Mouse (Mus musculus): ENCODE data around the gene Speer4b. TPM values are rescaled to one million over a fixed set of nuclear protein-coding genes. Genes with fewer than 3 reads are reported as not detected.
"Not testable (repeated sequence)": the region's sequence is repeated elsewhere in the genome, so short reads cannot be mapped to it uniquely, and the experiment has no call there.

Gene Speer4b
- polyA plus RNA-seq (2016; fragmentation: Nextera tagmentation; extraction: Ambion mirVana), result 0.29 TPM in 1 of 2 replicates, not detected in the other

DNA sequence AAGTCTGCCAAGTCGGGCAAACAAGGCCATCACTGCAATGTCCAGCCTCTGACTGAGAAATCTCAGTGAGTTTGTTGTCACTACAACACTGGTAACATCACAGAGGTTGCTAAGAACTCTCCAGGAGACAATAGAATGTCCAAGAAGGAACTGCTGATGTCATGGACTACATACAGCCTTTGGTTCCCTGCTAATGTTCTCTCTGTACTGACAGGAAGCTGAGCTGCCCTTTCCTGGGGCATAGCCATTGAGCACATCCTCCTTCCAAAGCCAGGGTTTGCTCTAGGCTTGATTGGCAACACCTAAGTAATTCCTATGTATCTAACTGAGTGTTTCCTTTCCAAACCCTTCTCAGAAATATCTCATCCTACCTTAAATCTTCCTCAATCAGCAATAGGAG, at the start of gene Speer4b:
Speer4b (minus strand) TSS at position 101 of the 400 bp plus-strand sequence.
- DNase-seq (ENCODE audit: low spot score); H3K27ac ChIP-seq (replicated peaks); H3K36me3 ChIP-seq (replicated peaks); H3K9me3 ChIP-seq; H3K4me1 ChIP-seq; H3K27me3 ChIP-seq (replicated peaks; ENCODE audit: low read depth, poor library complexity, severe bottlenecking); H3K4me3 ChIP-seq: not testable (repeated sequence)
- WGBS, result 56% methylated on average over 1 of the region's 1 CpGs

- no peaks in the 10 kb centered on the region for H3K4me1 ChIP-seq
- 87% methylated on average over 4 of the region's 4 CpGs for WGBS
- H3K27ac ChIP-seq (replicated peaks), result no peak overlapping the region
- H3K9me3 ChIP-seq, result no peaks in the 10 kb centered on the region
- DNase-seq (ENCODE audit: low spot score), result no peak
- H3K36me3 ChIP-seq (replicated peaks), result no peaks in the 10 kb centered on the region
- no peaks in the 10 kb centered on the region for H3K27me3 ChIP-seq (replicated peaks; ENCODE audit: low read depth, poor library complexity, severe bottlenecking)
- H3K4me3 ChIP-seq, result no peak overlapping the region
Observed at GRCm38 (mm10) chr5:27549291-27549690, 48.1 kb upstream of the Speer4b start.

DNA sequence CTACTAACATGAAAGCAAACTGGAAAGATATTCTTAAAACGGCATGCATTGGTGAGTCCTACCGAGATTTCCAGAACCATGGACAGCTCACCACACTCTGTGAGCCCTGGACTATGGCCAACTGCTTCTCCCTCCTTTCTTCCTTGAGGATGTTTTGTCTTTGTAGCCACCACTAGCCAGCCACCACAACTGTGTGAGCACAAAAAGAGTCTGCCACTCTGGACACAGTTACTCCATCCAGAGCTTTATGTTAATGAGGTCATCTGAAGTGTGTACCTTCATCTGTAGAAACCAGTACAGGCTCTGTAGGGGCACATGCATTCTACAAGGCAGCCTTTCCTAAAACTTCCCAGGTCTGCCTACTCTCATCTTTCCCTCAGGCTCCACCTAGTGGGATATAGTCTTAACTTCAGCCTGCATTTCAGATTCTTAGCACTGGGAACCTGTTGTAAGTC, 43.6 kb upstream of the Speer4b start:
- H3K4me1 ChIP-seq, result no peaks in the 10 kb centered on the region
- H3K27me3 ChIP-seq (replicated peaks; ENCODE audit: low read depth, poor library complexity, severe bottlenecking), result no peaks in the 10 kb centered on the region
- no peaks in the 10 kb centered on the region for H3K36me3 ChIP-seq (replicated peaks)
- WGBS, result 11% methylated on average over 2 of the region's 2 CpGs
- peak; percentile 49 for DNase-seq (ENCODE audit: low spot score)
- no peak overlapping the region for H3K27ac ChIP-seq (replicated peaks)
- H3K4me3 ChIP-seq, result no peak overlapping the region
- H3K9me3 ChIP-seq, result no peaks in the 10 kb centered on the region

- H3K27me3 ChIP-seq (replicated peaks; ENCODE audit: low read depth, poor library complexity, severe bottlenecking), result no peaks in the 10 kb centered on the region
- 77% methylated on average over 1 of the region's 1 CpGs for WGBS
- no peaks in the 10 kb centered on the region for H3K36me3 ChIP-seq (replicated peaks)
- DNase-seq (ENCODE audit: low spot score), result no peak
- no peak overlapping the region for H3K4me3 ChIP-seq
- no peak overlapping the region for H3K27ac ChIP-seq (replicated peaks)
- no peaks in the 10 kb centered on the region for H3K4me1 ChIP-seq
- 0 out of 2 replicates have a peak, but pooled peaks cover 4% of the 10 kb centered on the region for H3K9me3 ChIP-seq
Observed at GRCm38 (mm10) chr5:27526906-27527305, 25.7 kb upstream of the Speer4b start.

DNA sequence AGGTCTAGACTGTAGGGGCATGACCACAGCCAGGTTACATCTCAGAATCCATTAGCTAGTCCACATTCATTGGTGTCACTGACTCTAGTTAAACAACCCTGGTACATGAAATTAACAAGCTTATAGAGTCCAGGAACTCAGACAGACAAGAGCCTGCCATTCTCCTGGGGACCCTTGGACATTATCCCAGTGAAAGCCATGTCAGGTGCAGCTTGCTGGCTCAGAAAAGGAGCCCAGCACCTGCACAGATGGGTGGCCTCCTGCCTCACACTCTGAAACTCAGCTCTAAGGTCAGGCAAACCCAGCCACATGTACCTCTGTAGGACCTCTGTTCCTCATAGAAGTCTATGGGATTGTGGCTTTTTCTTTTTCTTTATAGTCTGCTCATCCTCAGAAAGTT, 17.5 kb upstream of the Speer4b start:
- no peaks in the 10 kb centered on the region for H3K9me3 ChIP-seq
- no peaks in the 10 kb centered on the region for H3K36me3 ChIP-seq (replicated peaks)
- DNase-seq (ENCODE audit: low spot score), result no peak
- H3K4me1 ChIP-seq, result no peaks in the 10 kb centered on the region
- no peaks in the 10 kb centered on the region for H3K27me3 ChIP-seq (replicated peaks; ENCODE audit: low read depth, poor library complexity, severe bottlenecking)
- no peak overlapping the region for H3K4me3 ChIP-seq
- no peak overlapping the region for H3K27ac ChIP-seq (replicated peaks)

- no peaks in the 10 kb centered on the region for H3K9me3 ChIP-seq
Observed at GRCm38 (mm10) chr5:27490942-27491341, 10.3 kb downstream of the Speer4b start.

DNA sequence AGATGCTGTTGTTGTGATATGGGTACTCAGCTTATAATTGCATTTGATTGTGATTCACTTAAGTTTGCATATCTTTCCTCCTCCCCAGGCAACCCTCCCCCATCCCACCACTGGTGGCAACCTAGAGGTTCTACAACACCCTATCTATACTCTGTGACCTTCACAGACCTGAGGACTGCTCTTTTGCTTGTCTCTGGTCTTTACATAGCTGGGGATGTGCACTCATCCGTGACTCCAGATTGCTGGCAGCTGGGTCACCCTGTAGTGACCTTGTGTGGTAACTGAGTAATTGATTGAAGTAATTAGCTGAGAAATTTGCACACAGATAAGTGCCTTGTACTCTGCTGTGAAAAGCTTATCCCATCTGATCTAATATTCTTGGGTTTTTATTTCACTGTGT, 15.1 kb downstream of the Speer4b start:
- Histone ChIP-seq H3K27ac (replicated peaks) (no peak overlapping the region), H3K36me3 (replicated peaks) (no peaks in the 10 kb centered on the region), H3K4me3 (no peak overlapping the region), H3K9me3 (no peaks in the 10 kb centered on the region), H3K4me1 (no peaks in the 10 kb centered on the region), H3K27me3 (replicated peaks; ENCODE audit: low read depth, poor library complexity, severe bottlenecking) (no peaks in the 10 kb centered on the region)
- no peak for DNase-seq (ENCODE audit: low spot score)
- 30% methylated on average over 1 of the region's 1 CpGs for WGBS

More at GRCm38 (mm10) chr5:27490942-27491341, 10.3 kb downstream of the Speer4b start:
- no peak overlapping the region for H3K27ac ChIP-seq (replicated peaks)
- no peaks in the 10 kb centered on the region for H3K4me1 ChIP-seq
- no peaks in the 10 kb centered on the region for H3K27me3 ChIP-seq (replicated peaks; ENCODE audit: low read depth, poor library complexity, severe bottlenecking)
- WGBS, result 87% methylated on average over 4 of the region's 4 CpGs
- H3K4me3 ChIP-seq, result no peak overlapping the region
- no peak for DNase-seq (ENCODE audit: low spot score)
- no peaks in the 10 kb centered on the region for H3K36me3 ChIP-seq (replicated peaks)

DNA sequence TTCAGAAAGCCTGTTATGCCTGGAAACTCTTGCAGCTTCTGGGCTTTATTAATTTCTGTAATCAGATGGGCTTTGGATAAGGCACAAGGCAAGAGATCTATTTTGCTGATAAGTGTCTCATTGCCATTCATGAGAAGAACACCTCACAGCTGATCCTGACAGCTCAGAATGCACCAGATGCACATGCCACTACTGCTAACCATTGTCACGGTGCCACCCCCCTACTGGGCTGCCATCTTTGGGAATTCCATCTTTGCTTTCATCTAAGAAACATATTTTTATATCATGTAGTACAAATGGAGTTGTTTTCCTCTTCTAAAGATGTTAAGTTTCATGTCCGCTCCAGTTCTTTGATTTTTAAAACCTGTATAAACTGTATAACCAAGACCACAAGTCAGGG, 19.5 kb downstream of the Speer4b start:
- Histone ChIP-seq H3K27me3 (replicated peaks; ENCODE audit: low read depth, poor library complexity, severe bottlenecking) (no peaks in the 10 kb centered on the region), H3K9me3 (no peaks in the 10 kb centered on the region), H3K36me3 (replicated peaks) (no peaks in the 10 kb centered on the region), H3K4me3 (no peak overlapping the region), H3K27ac (replicated peaks) (no peak overlapping the region), H3K4me1 (no peaks in the 10 kb centered on the region)
- 87% methylated on average over 2 of the region's 2 CpGs for WGBS
- no peak for DNase-seq (ENCODE audit: low spot score)

GRCm38 (mm10) chr5:27474964-27475465, 26.2 kb downstream of the Speer4b start:
- 83% methylated on average over 4 of the region's 4 CpGs for WGBS
- Histone ChIP-seq H3K36me3 (replicated peaks) (no peaks in the 10 kb centered on the region), H3K4me1 (no peaks in the 10 kb centered on the region), H3K4me3 (no peak overlapping the region), H3K27ac (replicated peaks) (no peak overlapping the region), H3K9me3 (no peaks in the 10 kb centered on the region), H3K27me3 (replicated peaks; ENCODE audit: low read depth, poor library complexity, severe bottlenecking) (no peaks in the 10 kb centered on the region)
- DNase-seq (ENCODE audit: low spot score), result no peak

GRCm38 (mm10) chr5:27457686-27458085, 43.6 kb downstream of the Speer4b start:
- no peaks in the 10 kb centered on the region for H3K36me3 ChIP-seq (replicated peaks)
- H3K4me3 ChIP-seq, result no peak overlapping the region
- no peaks in the 10 kb centered on the region for H3K9me3 ChIP-seq
- H3K4me1 ChIP-seq, result no peaks in the 10 kb centered on the region
- 41% methylated on average over 1 of the region's 1 CpGs for WGBS
- H3K27me3 ChIP-seq (replicated peaks; ENCODE audit: low read depth, poor library complexity, severe bottlenecking), result no peaks in the 10 kb centered on the region
- no peak for DNase-seq (ENCODE audit: low spot score)
- no peak overlapping the region for H3K27ac ChIP-seq (replicated peaks)

DNA sequence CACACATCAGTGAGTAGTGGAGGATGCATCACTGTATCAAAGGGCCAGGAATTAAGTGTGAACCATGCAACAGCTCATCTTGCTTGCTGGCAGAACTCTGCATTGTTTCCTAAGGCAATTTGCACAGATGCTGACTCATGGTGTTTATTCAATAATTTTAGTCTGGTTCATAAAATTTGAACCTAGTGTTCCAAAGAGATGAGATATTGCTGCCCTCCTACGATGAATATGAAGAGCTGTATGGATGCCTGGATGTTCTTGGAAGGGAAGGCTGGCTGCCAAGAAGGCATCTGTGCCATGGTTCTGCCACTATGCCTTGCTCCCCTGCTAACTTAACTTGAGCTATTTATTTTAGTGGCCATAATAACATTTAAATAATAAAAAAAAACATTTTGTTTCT, 44.3 kb downstream of the Speer4b start:
- no peaks in the 10 kb centered on the region for H3K36me3 ChIP-seq (replicated peaks)
- no peak for DNase-seq (ENCODE audit: low spot score)
- H3K27me3 ChIP-seq (replicated peaks; ENCODE audit: low read depth, poor library complexity, severe bottlenecking), result no peaks in the 10 kb centered on the region
- 95% methylated on average over 1 of the region's 1 CpGs for WGBS
- H3K27ac ChIP-seq (replicated peaks), result no peak overlapping the region
- H3K4me1 ChIP-seq, result no peaks in the 10 kb centered on the region
- H3K4me3 ChIP-seq, result no peak overlapping the region
- H3K9me3 ChIP-seq, result no peaks in the 10 kb centered on the region

DNA sequence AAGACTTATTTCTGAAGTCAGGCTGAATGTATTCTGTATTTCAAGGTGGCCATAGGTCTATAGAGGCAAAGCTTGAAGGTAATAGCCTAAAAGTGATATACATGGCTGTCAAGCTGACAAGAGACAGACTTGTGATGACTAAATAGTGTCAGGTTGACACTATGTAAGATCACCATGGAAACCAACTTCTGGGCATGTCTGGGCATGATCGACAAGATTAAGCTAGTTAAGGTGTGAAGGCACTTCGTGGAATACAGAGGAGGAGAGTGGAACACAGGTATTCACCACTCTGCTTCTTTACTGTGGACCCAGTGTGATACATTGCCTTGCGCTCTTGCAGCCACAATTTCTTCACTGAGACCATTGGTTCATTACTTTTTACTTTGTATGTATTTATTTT, 46.9 kb downstream of the Speer4b start:
- Histone ChIP-seq H3K27me3 (replicated peaks; ENCODE audit: low read depth, poor library complexity, severe bottlenecking) (no peaks in the 10 kb centered on the region), H3K36me3 (replicated peaks) (no peaks in the 10 kb centered on the region), H3K4me1 (no peaks in the 10 kb centered on the region), H3K9me3 (no peaks in the 10 kb centered on the region), H3K4me3 (no peak overlapping the region), H3K27ac (replicated peaks) (no peak overlapping the region)
- no peak for DNase-seq (ENCODE audit: low spot score)
- WGBS, result 86% methylated on average over 3 of the region's 3 CpGs

DNA sequence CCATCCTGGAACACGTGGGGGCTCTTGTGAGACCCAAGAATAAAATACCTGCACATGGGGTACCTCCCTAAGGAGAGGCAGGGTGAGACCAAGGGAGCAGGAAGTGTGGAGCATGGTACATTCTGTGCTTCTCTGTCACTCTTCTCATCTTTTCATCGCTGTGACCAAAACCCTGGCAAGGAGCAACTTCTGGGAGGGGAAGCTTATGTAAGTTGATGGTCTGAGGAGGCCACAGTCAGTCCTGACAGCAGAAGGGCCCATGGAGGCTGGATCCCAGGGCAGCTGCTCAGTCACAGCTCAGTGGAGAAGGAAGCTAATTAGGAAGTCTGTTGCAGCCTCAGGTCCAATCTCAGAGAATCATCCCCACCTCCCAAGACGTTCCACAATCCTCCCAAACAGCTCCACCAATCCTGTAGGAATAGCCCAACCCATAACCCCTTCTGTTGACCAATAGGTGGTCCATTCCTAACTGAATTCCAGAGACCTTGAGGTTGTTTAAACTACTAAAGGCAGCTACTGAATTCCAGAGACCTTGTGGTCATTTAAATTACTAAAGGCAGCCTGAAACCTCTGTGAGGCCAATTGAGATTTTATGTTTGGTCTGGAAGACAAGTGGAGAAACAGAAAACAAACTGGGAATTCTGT, 47.9 kb downstream of the Speer4b start:
- Histone ChIP-seq H3K27me3 (replicated peaks; ENCODE audit: low read depth, poor library complexity, severe bottlenecking) (no peaks in the 10 kb centered on the region), H3K4me1 (no peaks in the 10 kb centered on the region), H3K27ac (replicated peaks) (no peak overlapping the region), H3K36me3 (replicated peaks) (no peaks in the 10 kb centered on the region), H3K9me3 (no peaks in the 10 kb centered on the region), H3K4me3 (no peak overlapping the region)
- DNase-seq (ENCODE audit: low spot score), result no peak
- WGBS, result 38% methylated on average over 3 of the region's 3 CpGs

Data from embryonic facial prominence, embryonic 10.5 days (tissue).